Mouse (Mus musculus): Measurements from ENCODE around the gene Lrrc8a. TPM values are rescaled to one million over a fixed set of nuclear protein-coding genes. Genes with fewer than 3 reads are reported as not detected.

The Lrrc8a gene
- 43.6 and 45.9 TPM in 2 replicates for polyA plus RNA-seq (2015; fragmentation: Nextera tagmentation; extraction: Ambion mirVana)

- ATAC-seq (ENCODE audit: insufficient number of reproducible peaks, insufficient read depth, low FRiP score, low TSS enrichment, low read depth), result peak; percentile 94
- H3K4me2 ChIP-seq, result peak within 1 kb of the TSS; percentile 88
- H3K4me3 ChIP-seq, result peak within 1 kb of the TSS; percentile 71
- WGBS, result under 1% methylated on average over 60 of the region's 67 CpGs
- peaks cover 20% of the 10 kb centered on the region for H3K36me3 ChIP-seq
- no peaks in the 10 kb centered on the region for H3K27me3 ChIP-seq
- H3K9me3 ChIP-seq, result no peaks in the 10 kb centered on the region
- peak within 1 kb of the TSS; percentile 85 for H3K27ac ChIP-seq
- H3K4me1 ChIP-seq, result peaks cover 20% of the 10 kb centered on the region
- peak within 1 kb of the TSS; percentile 77 for H3K9ac ChIP-seq
These were observed at the start of gene Lrrc8a for GRCm38 (mm10) chr2:30237199-30237880. Gene Lrrc8a (plus strand): TSS chr2:30237715.

- H3K9ac ChIP-seq, result no peak overlapping the region
- no peak overlapping the region for H3K4me2 ChIP-seq
- no peaks in the 10 kb centered on the region for H3K4me1 ChIP-seq
- H3K9me3 ChIP-seq, result no peaks in the 10 kb centered on the region
- peaks cover 10% of the 10 kb centered on the region; the same call in 1 of the 2 replicates for H3K36me3 ChIP-seq
- H3K4me3 ChIP-seq, result no peak overlapping the region
- ATAC-seq (ENCODE audit: insufficient number of reproducible peaks, insufficient read depth, low FRiP score, low TSS enrichment, low read depth), result no peak
- WGBS, result 81% methylated on average over 12 of the region's 12 CpGs
- no peaks in the 10 kb centered on the region for H3K27me3 ChIP-seq
- H3K27ac ChIP-seq, result no peak overlapping the region
These were observed 45.5 kb upstream of the Lrrc8a start for GRCm38 (mm10) chr2:30191790-30192580.

- ATAC-seq (ENCODE audit: insufficient number of reproducible peaks, insufficient read depth, low FRiP score, low TSS enrichment, low read depth), result no peak
- H3K27me3 ChIP-seq, result no peaks in the 10 kb centered on the region
- H3K36me3 ChIP-seq, result peaks cover 10% of the 10 kb centered on the region; the same call in 1 of the 2 replicates
- 84% methylated on average over 3 of the region's 3 CpGs for WGBS
- no peaks in the 10 kb centered on the region for H3K9me3 ChIP-seq
- no peak overlapping the region for H3K4me2 ChIP-seq
- H3K4me3 ChIP-seq, result no peak overlapping the region
- H3K4me1 ChIP-seq, result no peaks in the 10 kb centered on the region
- H3K27ac ChIP-seq, result no peak overlapping the region
- H3K9ac ChIP-seq, result no peak overlapping the region
These were observed 42.9 kb upstream of the Lrrc8a start for GRCm38 (mm10) chr2:30194656-30195055.

GRCm38 (mm10) chr2:30198021-30198420 is 39.5 kb upstream of the Lrrc8a start:
- 57% methylated on average over 4 of the region's 4 CpGs for WGBS
- H3K36me3 ChIP-seq, result no peaks in the 10 kb centered on the region

GRCm38 (mm10) chr2:30199984-30200383 is 37.5 kb upstream of the Lrrc8a start:
- no peak overlapping the region for H3K4me3 ChIP-seq
- no peaks in the 10 kb centered on the region for H3K36me3 ChIP-seq
- no peaks in the 10 kb centered on the region for H3K9me3 ChIP-seq
- no peak for ATAC-seq (ENCODE audit: insufficient number of reproducible peaks, insufficient read depth, low FRiP score, low TSS enrichment, low read depth)
- WGBS, result 64% methylated on average over 1 of the region's 1 CpGs
- H3K4me1 ChIP-seq, result peaks cover 7% of the 10 kb centered on the region
- no peak overlapping the region for H3K4me2 ChIP-seq
- H3K9ac ChIP-seq, result no peak overlapping the region
- H3K27ac ChIP-seq, result no peak overlapping the region
- H3K27me3 ChIP-seq, result no peaks in the 10 kb centered on the region

More at GRCm38 (mm10) chr2:30198021-30198420, 39.5 kb upstream of the Lrrc8a start:
- no peaks in the 10 kb centered on the region for H3K4me1 ChIP-seq
- H3K4me2 ChIP-seq, result no peak overlapping the region
- H3K27ac ChIP-seq, result no peak overlapping the region
- no peak for ATAC-seq (ENCODE audit: insufficient number of reproducible peaks, insufficient read depth, low FRiP score, low TSS enrichment, low read depth)
- no peaks in the 10 kb centered on the region for H3K9me3 ChIP-seq
- no peak overlapping the region for H3K9ac ChIP-seq
- no peak overlapping the region for H3K4me3 ChIP-seq
- no peaks in the 10 kb centered on the region for H3K27me3 ChIP-seq

- H3K4me3 ChIP-seq, result no peak overlapping the region
- no peak overlapping the region for H3K4me2 ChIP-seq
- H3K27me3 ChIP-seq, result no peaks in the 10 kb centered on the region
- WGBS, result 81% methylated on average over 5 of the region's 5 CpGs
- no peak overlapping the region for H3K9ac ChIP-seq
- no peaks in the 10 kb centered on the region for H3K9me3 ChIP-seq
- no peaks in the 10 kb centered on the region for H3K36me3 ChIP-seq
- peaks cover 7% of the 10 kb centered on the region for H3K4me1 ChIP-seq
- H3K27ac ChIP-seq, result no peak overlapping the region
- ATAC-seq (ENCODE audit: insufficient number of reproducible peaks, insufficient read depth, low FRiP score, low TSS enrichment, low read depth), result no peak
These were observed 37.1 kb upstream of the Lrrc8a start for GRCm38 (mm10) chr2:30200388-30200925.

- Histone ChIP-seq H3K36me3 (no peaks in the 10 kb centered on the region), H3K27ac (no peak overlapping the region), H3K27me3 (no peaks in the 10 kb centered on the region), H3K9me3 (no peaks in the 10 kb centered on the region), H3K9ac (no peak overlapping the region), H3K4me3 (no peak overlapping the region), H3K4me1 (peaks cover 14% of the 10 kb centered on the region), H3K4me2 (no peak overlapping the region)
- 83% methylated on average over 7 of the region's 7 CpGs for WGBS
- no peak for ATAC-seq (ENCODE audit: insufficient number of reproducible peaks, insufficient read depth, low FRiP score, low TSS enrichment, low read depth)
These were observed 34.1 kb upstream of the Lrrc8a start for GRCm38 (mm10) chr2:30203439-30203838.

- H3K4me1 ChIP-seq, result peaks cover 14% of the 10 kb centered on the region
- peak overlapping the region; percentile 71 for H3K9ac ChIP-seq
- no peaks in the 10 kb centered on the region for H3K9me3 ChIP-seq
- H3K36me3 ChIP-seq, result no peaks in the 10 kb centered on the region
- H3K27me3 ChIP-seq, result no peaks in the 10 kb centered on the region
- peak overlapping the region; percentile 78 for H3K27ac ChIP-seq
- H3K4me2 ChIP-seq, result peak overlapping the region; percentile 89
- peak overlapping the region; percentile 63 for H3K4me3 ChIP-seq
- 2% methylated on average over 13 of the region's 13 CpGs for WGBS
- ATAC-seq (ENCODE audit: insufficient number of reproducible peaks, insufficient read depth, low FRiP score, low TSS enrichment, low read depth), result 0 out of 2 replicates have a peak, but pooled peaks have one; percentile 28
These were observed 32.3 kb upstream of the Lrrc8a start for GRCm38 (mm10) chr2:30205255-30205628.

GRCm38 (mm10) chr2:30205629-30206357 is 31.7 kb upstream of the Lrrc8a start, which contains the start of gene Kyat1:
Gene Kyat1 (minus strand): TSS chr2:30205847.
- ATAC-seq (ENCODE audit: insufficient number of reproducible peaks, insufficient read depth, low FRiP score, low TSS enrichment, low read depth), result peak; percentile 88
- WGBS, result under 1% methylated on average over 44 of the region's 44 CpGs
- H3K4me2 ChIP-seq, result peak within 1 kb of the TSS; percentile 89
- H3K27me3 ChIP-seq, result no peaks in the 10 kb centered on the region
- peaks cover 14% of the 10 kb centered on the region for H3K4me1 ChIP-seq
- peak within 1 kb of the TSS; percentile 63 for H3K4me3 ChIP-seq
- no peaks in the 10 kb centered on the region for H3K9me3 ChIP-seq
- peak within 1 kb of the TSS; percentile 78 for H3K27ac ChIP-seq
- no peaks in the 10 kb centered on the region for H3K36me3 ChIP-seq
- peak within 1 kb of the TSS; percentile 71 for H3K9ac ChIP-seq

GRCm38 (mm10) chr2:30207401-30207800 is 30.1 kb upstream of the Lrrc8a start:
- Histone ChIP-seq H3K4me3 (no peak overlapping the region), H3K27me3 (no peaks in the 10 kb centered on the region), H3K4me1 (peaks cover 14% of the 10 kb centered on the region), H3K36me3 (no peaks in the 10 kb centered on the region), H3K4me2 (no peak overlapping the region), H3K27ac (no peak overlapping the region), H3K9me3 (no peaks in the 10 kb centered on the region), H3K9ac (no peak overlapping the region)
- ATAC-seq (ENCODE audit: insufficient number of reproducible peaks, insufficient read depth, low FRiP score, low TSS enrichment, low read depth), result no peak
- 76% methylated on average over 4 of the region's 4 CpGs for WGBS

GRCm38 (mm10) chr2:30207886-30208285 is 29.6 kb upstream of the Lrrc8a start:
- Histone ChIP-seq H3K36me3 (no peaks in the 10 kb centered on the region), H3K27me3 (no peaks in the 10 kb centered on the region), H3K4me2 (no peak overlapping the region), H3K27ac (no peak overlapping the region), H3K4me1 (peaks cover 14% of the 10 kb centered on the region), H3K9me3 (no peaks in the 10 kb centered on the region), H3K4me3 (no peak overlapping the region), H3K9ac (no peak overlapping the region)
- ATAC-seq (ENCODE audit: insufficient number of reproducible peaks, insufficient read depth, low FRiP score, low TSS enrichment, low read depth), result no peak
- 74% methylated on average over 5 of the region's 5 CpGs for WGBS

All from embryonic facial prominence, embryonic 13.5 days (tissue).